Mouse (Mus musculus) retina, postnatal 7 days (tissue): ENCODE data around the gene Adgrl2.

Source experiments
- DNase-seq: peaks from one replicate; pipeline ENCODE4 v3.0.0-alpha.2; 2012; ENCODE audit warnings: low read depth, low spot score

The Adgrl2 gene

GRCm38 (mm10) chr3:148823551-148823950, 166.8 kb downstream of the Adgrl2 start:
- no peak for DNase-seq

- no peak for DNase-seq
Observed at GRCm38 (mm10) chr3:148821632-148822031, 168.7 kb downstream of the Adgrl2 start.

GRCm38 (mm10) chr3:148819323-148820046, 170.9 kb downstream of the Adgrl2 start:
- no peak for DNase-seq

- no peak for DNase-seq
Observed at GRCm38 (mm10) chr3:148818414-148819105, 171.8 kb downstream of the Adgrl2 start.

- no peak for DNase-seq
Observed at GRCm38 (mm10) chr3:148817491-148817890, 172.9 kb downstream of the Adgrl2 start.

GRCm38 (mm10) chr3:148813121-148813520, 177.2 kb downstream of the Adgrl2 start:
- no peak for DNase-seq

- no peak for DNase-seq
Observed at GRCm38 (mm10) chr3:148812059-148812458, 178.3 kb downstream of the Adgrl2 start.

- no peak for DNase-seq
Observed at GRCm38 (mm10) chr3:148806977-148807376, 183.4 kb downstream of the Adgrl2 start.

GRCm38 (mm10) chr3:148793286-148793913, 197.0 kb downstream of the Adgrl2 start:
- DNase-seq, result no peak

GRCm38 (mm10) chr3:148770310-148770709, 220.0 kb downstream of the Adgrl2 start:
- DNase-seq, result no peak
